Mouse (Mus musculus): ENCODE results near the gene Tex29. TPM values are rescaled to one million over a fixed set of nuclear protein-coding genes. Genes with fewer than 3 reads are reported as not detected.
"Not testable (repeated sequence)": the region's sequence is repeated elsewhere in the genome, so short reads cannot be mapped to it uniquely, and the experiment has no call there.

Gene Tex29
- total RNA-seq, 4 experiments from 2014 or later, result 1.2 to 1.8 TPM; not detected in 2

DNA sequence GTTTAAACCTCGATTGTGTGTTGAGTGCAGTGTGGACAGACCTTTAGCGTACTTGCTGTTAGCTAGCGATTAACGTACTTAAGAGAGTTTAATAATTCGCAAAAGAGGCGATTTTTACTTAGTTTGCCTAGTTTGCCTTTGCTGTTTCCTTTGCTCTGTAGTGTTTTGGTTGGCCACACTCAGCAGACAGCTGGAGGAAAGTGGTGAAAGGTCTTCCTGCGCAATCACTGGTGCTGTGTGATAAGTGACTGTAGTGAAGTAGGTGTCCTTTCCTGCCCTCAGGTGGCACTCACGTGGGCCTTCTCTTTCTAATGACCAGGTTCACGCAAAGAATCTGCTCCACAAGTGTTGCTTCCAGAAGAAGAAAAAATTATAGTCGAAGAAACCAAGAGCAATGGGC, 9.1 kb upstream of the Tex29 start:
- DNase-seq (ENCODE audit: low spot score in 2 of 2), result no peak

DNA sequence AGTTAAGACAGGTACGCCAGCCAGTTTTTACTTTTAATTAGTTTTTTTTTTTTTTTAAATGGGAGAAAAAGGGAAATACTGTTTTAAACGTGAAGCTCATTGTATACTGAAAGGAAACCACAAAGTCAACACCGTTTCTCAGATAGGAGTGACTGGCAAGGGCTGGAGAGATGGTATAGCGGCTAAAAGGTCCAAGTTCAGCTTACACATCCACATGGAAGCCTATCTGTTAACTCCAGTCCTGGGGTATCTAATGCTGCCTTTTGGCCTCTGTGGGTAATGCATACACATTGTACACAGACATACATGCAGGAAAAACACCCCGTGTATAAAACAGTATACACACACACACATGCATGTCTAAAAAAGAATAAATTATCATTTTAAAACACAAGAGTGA, 8.3 kb upstream of the Tex29 start:
- no peak for DNase-seq (ENCODE audit: low spot score in 2 of 2)

GRCm38 (mm10) chr8:11833157-11833556, 7.1 kb upstream of the Tex29 start:
- DNase-seq (ENCODE audit: low spot score in 2 of 2), result no peak

DNA sequence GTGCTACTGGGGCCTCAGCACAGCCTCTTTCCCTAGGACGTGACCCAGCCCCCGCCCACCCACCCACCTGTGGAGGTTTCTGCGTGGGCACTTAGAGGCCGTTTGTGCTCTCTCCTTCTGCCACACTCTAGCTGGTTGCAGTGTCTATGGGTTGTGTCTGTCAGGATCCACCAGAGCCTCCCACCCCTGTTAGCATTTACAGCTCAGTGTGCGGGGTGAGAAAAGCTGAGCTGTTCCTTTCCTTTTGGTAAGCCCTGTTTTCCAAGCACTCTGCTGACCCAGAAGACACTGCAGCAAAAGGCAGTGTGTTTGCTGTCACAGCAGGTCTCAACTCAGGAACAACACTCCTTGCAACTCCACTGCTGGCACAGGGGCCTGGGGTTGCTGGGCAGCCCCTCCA, 6.1 kb upstream of the Tex29 start:
- no peak for DNase-seq (ENCODE audit: low spot score in 2 of 2)

- DNase-seq (ENCODE audit: low spot score in 2 of 2), result no peak
Measured at GRCm38 (mm10) chr8:11834691-11835090, 5.6 kb upstream of the Tex29 start.

GRCm38 (mm10) chr8:11841571-11841970, 1.3 kb downstream of the Tex29 start:
- DNase-seq (ENCODE audit: low spot score in 2 of 2), result no peak

DNA sequence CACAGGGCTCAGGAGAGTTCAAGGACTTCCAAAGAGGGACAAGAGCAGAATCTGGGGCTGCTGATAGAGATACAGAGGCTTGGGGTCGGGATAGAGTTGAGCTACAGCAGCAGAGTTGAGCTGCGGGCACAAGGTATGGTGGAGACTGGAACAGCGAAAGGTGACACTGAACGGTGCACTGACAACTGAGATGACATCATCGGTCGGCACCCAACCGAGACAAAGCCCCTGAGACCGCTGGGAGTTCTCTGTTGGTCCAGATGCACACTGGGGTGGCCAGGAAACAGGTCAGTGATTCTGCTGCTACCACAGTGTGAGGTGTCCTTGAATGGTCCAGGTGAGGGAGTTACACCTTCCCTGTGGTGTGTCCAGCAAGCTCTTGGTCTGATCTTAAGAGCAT, 2.5 kb downstream of the Tex29 start:
- DNase-seq (ENCODE audit: low spot score in 2 of 2), result no peak

DNA sequence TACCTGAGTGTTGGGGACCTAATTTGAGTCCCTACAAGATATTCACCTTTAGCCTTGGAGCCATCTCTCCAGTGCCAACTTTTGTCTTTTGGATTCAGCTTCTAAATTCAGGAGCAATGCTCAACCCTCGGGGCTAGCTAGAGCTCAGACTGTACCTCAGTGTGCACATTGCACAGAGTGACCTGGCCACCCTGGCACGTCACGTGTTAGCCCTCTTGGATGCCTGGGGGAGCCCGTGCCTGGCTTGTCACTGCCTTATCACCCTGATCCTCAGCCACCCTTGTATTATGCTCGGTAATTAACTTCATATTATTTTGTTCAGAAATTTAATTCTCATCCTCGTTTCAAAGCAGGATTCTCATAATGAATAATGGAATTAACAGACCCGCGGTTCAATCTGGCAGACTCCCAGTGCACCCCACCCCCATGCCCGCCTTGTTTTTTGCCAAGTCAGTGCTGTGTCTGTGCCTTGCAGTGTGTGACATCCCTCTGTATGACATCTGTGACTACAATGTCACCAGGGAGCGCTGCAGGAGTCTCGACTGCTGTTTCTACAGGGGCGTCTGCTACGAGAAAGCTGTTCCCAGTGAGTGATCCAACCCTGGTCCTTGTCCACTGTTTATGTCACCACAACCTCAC, 3.5 kb downstream of the Tex29 start:
- DNase-seq (ENCODE audit: low spot score in 2 of 2), result peak in 1 of 2 experiments; percentile 51

DNA sequence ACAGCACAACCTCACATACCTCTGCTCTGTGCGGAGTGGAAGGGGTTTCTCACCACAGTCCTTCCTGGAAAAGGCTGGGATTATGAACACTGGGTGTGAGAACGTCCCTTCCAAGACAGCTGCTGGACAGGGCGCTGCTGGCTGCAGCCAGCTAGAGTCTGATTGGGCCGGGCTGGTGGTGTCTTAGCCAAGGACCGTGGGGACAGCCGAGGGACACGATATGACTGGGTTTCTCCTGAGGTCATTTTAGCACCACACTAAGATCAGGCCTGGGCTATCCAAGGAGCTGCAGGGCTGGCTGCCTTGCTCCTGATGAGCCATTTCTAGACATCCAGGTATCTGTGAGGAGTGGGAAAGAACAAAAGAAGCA, 4.0 kb downstream of the Tex29 start:
- DNase-seq (ENCODE audit: low spot score in 2 of 2), result no peak

GRCm38 (mm10) chr8:11846807-11847206, 6.5 kb downstream of the Tex29 start:
- DNase-seq (ENCODE audit: low spot score in 2 of 2), result no peak

DNA sequence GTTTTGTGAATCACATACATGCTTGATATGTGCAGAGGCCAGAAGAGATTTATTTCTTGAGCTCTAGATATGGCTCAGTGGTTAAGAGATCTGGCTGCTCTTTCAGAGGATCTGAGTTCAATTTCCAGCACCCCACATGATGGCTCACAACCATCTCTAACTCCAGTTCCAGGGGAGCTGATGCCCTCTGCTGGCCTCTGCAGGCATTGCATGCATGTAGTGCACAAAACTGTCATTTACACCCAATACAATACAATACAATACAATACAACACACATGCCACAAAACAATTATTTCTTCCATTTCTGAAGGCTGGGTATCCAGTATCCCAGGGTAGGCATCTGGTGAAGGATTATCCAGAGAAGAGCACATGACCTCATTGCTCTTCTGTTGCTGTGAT, 27.6 kb downstream of the Tex29 start:
- DNase-seq (ENCODE audit: low spot score in 2 of 2), result no peak

GRCm38 (mm10) chr8:11874227-11874626, 34.0 kb downstream of the Tex29 start:
- DNase-seq (ENCODE audit: low spot score in 2 of 2), result not testable (repeated sequence)

GRCm38 (mm10) chr8:11884646-11885045, 44.4 kb downstream of the Tex29 start:
- no peak for DNase-seq (ENCODE audit: low spot score in 2 of 2)

GRCm38 (mm10) chr8:11885881-11886699, 45.8 kb downstream of the Tex29 start:
- DNase-seq (ENCODE audit: low spot score in 2 of 2), result peak in 1 of 2 experiments; percentile 9

- no peak for DNase-seq (ENCODE audit: low spot score in 2 of 2)
Measured at GRCm38 (mm10) chr8:11886824-11887223, 46.5 kb downstream of the Tex29 start.

DNA sequence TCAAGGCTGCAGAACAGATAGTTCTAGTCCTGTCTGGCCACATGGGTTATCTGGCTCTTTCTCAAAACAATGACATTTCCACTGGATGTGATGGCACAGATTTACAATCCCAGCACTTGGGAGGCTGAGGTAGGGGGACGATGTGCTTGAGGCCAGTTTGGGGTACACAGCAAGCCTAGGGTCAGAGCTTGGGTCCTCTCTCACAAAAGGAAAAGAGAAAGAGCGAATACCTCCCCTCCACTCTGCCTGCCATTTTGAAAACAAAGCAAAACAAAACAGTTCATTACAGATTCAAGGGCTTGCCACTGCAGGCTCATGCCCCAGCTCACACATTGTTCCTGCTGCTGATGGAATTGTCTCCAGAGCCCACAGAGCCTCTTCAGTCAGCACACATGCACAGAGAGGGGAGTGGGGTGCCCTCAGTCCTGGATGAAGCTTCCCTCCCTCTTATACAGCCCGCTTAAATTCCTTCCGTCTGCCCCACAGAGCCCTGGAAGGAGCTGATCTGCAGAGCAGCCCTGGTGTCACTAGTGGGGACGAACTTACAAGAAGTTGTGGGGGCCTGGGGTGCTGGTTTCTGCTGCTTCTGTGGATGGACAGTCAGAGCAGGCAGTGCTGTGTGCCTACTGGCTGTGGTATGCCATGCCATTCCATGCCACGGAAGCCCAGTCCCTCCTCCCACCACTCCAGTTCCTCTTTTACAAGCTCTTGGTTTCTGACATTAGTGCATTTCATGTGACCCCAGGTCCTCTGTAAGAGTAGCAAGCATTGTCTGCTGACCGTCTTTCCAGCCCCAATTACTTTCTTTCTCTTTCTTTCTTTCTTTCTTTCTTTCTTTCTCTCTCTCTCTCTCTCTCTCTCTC, 49.1 kb downstream of the Tex29 start:
- no peak for DNase-seq (ENCODE audit: low spot score in 2 of 2)

DNA sequence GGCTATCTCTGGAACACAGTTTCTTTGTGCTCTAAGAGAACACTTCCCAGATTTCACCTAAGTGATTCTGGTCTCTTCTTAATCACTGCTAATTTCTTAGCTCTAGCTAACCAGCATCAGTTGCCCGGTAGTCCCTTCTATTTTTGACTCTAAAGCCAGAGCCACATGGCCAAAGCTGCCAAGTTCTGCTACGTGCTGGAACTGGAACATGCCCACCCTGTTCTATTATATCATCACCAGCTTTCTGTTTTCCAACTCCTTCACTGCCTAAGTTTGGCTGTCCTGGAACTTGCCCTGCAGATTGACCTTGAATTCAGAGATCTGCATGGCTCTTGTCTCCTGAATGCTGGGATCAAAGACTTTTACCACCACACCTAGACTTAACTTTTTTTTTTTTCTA, 52.5 kb downstream of the Tex29 start:
- no peak for DNase-seq (ENCODE audit: low spot score in 2 of 2)

DNA sequence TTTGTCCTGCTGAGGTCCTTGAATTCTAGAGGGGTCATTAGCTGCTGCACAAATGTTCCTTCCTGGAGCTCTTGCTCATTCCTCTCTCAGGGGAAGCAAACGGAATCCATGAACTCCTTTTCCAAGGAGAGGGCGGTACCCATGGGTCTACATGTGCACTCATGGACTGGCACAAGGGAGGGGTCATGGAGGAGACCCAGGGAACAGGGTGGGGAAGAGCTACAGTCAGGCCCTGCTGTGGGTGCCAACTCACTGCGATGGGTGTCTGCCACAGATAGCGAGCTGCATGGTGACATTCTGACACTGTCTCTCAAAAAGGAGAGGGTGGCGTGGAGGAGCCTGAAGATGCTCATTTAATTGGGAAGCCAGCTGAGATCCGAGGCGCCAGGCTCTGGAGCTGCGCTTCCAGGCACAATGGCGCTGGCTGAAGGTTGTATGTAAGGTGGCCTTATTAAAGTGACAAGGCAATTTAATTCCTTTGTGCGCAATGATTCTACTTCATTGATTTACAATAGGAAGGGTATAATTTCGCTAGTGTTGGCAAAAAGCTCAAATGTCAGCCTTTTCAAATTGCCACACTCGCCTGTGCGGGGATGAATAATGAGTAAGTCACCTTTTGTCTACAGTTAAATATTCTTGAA, 55.9 kb downstream of the Tex29 start:
- no peak for DNase-seq (ENCODE audit: low spot score in 2 of 2)

- no peak for DNase-seq (ENCODE audit: low spot score in 2 of 2)
Measured at GRCm38 (mm10) chr8:11896677-11897076, 56.4 kb downstream of the Tex29 start.

- DNase-seq (ENCODE audit: low spot score in 2 of 2), result no peak
Measured at GRCm38 (mm10) chr8:11898814-11899213, 58.5 kb downstream of the Tex29 start.
